Mouse (Mus musculus) left cerebral cortex, adult 9 months (tissue): ENCODE results near the gene Fnbp1.

ENCODE experiments used
- DNase-seq, 2 experiments: peaks; one replicate each; pipeline ENCODE4 v3.0.0; 2022; ENCODE audit warnings: low spot score in 2 of 2

Gene Fnbp1

DNA sequence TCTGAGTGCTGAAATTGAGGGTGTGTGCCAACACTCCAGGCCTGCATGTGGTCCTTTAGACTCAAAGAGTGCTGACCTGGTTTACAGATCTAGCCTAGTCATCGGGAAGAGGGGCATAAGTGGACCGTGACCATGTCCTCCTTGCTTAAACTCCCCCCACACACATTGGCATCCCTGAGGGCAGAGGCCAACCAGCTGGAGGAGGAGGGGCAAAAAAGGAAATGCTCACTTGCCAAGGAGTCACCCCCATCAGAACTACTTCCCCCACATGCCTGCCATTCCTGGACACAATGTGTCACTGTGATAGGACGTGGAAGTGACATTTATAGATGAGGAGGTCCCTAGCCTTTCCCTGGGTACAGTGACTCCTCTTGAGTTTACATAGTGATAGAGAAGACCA is 116.3 kb downstream of the Fnbp1 start:
- no peak for DNase-seq

DNA sequence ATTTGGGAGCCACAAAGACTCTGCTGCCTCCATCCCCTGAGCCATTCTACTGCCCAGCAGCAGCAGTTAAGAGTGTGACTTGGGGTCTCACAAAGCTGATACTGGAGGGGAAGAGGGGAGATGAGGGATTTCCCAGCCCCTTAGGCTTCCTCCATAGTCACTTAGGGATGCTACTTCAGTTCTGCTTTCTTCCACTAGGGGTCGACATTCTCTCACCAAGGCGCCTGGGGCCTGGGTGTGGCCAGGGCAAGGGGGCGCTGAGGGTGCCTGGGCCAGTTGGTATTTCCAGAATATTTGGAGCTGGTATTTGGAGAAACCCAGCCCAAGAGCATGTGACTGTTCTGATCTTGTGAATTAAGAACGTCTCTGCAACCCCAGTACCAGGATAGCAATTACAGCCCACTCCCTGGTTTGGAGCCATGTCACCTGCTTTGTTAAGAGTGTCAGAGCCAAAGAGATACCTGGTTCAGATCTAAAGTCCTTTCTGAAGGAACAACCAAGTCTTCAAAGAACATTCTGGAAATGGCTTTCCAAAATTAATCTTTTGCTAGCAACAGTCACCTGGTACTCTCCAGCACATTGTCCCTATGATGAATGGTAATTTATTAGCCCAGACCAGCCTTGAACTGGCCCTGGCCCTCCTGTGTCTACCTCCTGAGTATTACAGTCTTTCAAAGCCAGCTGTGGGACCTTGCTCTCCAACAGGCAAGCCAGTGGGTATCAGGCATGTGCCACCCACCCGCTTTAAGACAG is 117.0 kb downstream of the Fnbp1 start:
- peak; percentile 42 to 70 for DNase-seq

DNA sequence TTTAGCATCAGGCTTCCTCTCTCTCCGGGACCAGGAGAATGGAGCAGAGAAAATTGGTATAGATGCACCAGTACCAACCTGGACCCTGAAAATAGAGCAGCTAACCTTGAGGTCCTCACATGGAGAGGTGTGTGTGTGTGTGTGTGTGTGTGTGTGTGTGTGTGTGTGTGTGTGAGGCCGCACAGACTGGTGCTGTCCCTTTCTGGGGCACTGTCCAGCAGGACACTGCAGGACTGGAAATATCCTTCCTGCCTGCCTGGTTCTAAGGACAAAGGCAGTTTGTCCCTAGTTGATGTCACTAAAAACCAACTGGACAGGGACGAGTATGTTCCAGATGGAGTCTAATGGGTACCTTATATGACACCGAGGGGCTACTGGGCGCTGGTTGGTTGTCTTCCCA is 117.9 kb downstream of the Fnbp1 start:
- DNase-seq, result no peak

DNA sequence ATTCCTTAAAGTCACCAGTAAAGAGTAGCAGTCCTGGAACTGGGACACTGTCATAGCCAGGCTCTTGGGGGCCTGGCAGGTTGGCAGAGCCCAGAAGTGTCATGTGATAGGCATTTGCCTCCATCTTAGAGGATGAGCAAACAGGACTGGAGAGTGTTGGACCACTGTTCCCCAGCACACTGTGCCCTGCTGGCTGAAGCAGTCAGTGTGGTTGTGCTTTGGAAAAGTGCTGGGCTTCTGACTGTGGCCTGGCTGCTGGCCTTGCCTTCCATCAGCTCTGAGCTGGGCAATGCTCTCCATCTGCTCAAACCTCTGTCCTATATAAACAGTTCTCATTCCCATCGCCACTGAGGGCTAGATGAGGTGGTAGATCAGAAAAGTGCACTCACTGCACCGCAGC is 121.6 kb downstream of the Fnbp1 start:
- no peak for DNase-seq

DNA sequence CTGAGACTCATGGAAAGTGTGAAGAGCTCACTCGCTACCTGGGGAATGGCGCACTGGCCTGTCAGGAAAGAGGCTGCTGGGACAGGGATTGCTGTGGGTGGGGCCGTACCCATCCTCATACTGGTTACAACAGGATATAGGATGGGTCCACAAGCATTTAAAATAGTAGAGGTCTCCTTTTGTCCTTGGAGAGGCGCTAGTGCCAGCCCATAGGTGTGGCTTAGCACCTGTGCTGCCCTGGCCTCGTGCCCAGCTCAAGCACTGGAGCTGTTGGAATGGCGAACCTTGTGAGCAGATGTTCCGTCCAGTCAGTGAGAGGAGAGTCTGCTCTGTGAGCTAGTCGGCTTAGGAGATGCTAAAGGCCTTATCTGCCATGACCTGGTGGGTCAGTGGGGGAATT is 122.8 kb downstream of the Fnbp1 start:
- DNase-seq, result no peak

DNA sequence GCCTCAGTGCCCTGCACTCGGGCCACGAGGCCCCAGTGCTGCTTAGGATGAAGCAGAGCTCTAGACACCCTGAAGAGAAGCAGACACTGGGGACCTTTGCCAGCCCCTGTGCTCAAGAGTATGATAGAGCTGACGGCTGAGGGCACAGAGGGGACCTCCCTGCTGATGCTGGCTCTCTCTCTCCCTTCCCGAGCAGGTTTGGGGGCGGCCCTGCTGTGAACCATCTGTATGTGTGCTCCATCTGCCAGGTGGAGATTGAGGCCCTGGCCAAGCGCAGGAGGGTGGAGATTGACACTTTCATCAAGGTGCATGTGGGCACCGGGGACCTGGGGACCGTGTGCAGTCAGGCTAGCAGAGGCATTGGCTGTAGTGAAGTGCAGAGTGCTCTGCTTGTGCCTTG is 123.3 kb downstream of the Fnbp1 start:
- no peak for DNase-seq

DNA sequence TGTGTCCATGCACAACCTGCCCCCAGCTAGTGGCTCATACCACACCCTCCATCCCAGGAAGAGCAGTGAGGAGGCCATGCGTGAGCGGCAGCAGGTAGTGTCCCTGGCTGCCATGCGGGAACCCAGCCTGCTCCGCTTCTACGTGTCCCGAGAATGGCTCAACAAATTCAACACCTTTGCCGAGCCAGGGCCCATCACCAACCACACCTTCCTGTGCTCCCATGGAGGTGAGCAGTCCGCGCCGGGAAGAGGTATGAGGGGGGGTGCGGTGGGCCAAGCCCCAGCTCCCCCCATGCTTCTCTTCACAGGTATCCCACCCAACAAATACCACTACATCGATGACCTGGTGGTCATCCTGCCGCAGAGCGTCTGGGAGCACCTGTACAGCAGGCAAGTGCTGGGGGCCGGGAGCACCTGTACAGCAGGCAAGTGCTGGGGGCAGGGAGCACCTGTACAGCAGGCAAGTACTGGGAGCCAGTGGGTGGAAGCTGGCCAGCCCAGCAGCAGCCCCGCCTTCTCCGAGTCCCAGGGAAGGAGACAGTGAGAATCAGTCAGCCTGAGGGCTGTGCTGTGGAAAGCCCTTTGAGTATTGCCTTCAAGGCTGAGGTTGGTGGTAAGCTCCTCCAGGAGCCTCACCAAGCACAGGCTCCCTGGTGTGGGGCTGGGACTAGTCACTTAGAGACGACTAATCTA is 124.0 kb downstream of the Fnbp1 start:
- DNase-seq, result no peak

DNA sequence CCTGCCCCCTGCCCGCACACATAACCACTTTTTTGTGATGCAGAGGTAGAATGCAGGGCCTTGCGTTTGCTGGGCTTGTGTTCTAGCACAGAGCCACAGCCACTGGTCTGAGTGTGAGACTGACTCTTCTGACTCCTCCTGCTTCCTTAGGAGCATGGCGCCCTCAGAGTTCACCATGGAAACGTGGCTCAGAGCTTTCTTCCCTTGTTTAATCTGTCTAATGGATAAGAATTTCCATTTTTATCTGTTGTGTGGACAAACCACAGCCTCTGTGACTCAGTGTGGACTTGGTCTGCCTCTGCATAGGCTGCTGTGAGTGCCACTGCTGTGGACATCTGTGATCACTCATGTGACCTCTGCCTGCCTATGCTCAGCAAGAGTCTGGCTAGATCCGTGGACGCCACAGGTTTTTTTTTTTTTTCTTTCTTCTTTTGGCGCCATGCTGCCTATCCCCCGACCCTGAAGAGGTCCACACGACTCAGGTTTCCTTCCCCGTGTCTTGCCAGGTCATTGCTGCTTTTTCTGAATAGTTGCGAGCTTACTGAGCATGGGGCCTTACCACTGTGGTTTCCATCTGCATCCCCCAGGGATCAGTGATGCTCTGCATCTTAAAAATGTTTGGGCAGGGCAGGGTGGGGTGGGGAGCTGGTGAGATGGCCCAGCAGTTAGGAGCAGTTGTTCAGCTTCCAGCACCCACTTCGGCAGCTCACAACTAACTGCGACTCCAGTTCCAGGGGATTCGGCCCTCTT is 128.3 kb downstream of the Fnbp1 start:
- DNase-seq, result no peak

DNA sequence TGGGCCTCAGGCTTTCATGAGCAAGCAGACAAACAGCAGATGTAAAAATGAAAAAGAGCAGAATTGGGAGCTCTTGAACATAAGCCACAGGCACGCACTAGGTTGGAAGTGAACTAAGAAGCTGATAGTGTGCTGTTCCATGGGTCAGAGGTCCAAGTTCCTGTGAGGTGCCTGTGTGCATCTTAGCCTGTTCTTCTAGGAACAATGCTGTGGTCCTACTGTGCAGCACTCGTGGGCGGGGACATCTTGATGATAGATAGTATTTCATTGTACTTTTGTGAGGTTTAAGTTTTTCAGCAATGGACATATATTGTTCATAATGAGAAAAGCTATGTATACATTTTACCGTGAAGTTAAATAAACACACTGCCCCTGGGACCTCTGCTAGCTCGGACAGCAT is 134.6 kb downstream of the Fnbp1 start:
- DNase-seq, result no peak

DNA sequence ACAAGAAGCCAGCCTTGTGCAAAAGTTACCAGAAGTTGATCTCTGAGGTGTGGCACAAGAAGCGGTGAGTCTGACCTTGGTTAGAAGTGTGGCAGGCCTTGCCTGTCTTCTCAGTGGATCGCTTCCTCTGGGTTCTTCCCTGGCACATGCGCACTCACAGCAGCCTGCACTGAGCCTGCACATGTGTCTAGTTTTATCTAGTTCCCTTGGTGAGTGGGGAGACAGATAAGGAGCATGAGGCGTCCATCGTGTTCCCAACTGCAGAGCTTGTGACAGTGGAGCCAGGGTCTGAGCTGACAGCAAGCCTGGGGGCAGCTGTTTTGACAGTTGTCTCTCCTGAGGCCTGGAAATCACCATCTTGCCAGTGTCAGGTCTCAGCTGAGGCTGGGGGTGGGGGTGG is 135.4 kb downstream of the Fnbp1 start:
- no peak for DNase-seq

DNA sequence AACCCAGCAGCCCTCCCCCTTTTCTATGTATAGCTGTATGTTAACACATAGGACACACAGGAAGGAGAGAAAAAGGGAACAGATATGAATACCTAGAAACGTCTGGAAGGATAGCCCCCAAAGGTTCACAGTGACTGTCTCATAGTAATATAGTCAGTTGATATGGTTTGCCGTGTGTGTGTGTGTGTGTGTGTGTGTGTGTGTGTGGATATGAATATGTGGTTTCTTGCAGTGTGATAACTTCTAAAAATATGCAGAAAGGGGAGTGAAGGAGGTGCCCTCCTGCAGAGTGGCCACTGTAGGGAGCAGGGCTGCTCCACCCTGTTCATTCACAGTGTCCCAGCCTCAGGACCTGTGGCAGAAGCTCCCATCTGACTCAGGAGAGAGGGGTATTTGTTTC is 136.4 kb downstream of the Fnbp1 start:
- DNase-seq, result no peak

DNA sequence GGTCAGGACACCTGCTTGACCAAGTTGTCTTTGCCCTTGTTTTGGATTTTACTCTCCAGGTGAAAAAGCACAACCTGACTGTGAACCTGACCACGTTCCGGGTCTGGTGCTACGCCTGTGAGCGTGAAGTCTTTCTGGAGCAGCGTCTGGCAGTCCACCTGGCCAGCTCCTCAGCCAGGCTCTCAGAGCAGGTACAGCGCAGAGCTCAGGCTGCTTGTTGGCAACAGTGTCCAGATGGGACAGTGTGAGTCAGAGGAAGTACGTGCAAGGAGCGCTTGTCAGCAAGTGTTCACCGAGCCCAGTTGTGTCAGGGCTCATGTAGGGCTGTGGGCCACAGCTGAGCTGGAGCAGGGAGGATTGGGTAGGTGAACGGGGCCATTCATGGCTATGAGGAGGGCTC is 139.0 kb downstream of the Fnbp1 start:
- DNase-seq, result peak in 1 of 2 experiments; percentile 34

DNA sequence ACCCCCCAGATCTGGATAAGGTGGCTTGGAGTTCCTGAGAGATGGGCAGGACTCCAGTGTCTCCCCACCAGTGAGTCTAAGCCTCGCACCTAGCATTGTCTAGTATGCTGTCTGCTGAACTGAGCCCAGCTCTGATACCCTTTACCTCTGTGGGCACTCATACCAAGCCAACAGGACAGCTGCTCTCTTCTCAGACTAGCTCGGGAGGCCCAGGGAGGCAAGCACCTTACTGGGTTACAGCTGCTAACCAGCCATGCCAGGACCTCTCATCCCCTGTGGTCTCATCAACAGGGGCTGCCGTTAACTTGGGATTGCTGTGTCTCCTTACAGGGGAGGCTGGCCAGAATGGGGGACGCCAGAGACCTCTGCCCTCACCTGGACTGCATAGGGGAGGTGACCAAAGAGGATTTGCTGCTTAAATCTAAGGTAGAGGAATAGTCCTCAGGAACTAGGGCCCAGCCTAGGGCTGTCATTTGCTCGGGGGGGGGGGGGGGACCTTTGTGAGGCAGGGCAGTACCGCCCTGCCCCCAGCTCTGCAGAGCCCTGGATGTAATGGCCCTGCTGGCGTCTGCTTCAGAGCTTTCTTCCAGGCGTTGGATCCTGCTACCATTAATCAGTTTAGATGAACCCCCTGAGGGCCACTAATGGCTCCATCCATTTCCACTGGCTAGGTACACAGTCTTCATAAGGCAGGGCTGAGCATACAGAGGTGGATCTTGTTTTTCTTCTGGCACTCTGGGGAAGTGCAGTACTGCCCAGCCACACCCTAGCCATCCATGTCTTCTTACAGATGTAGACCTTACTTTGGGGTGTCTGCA is 143.2 kb downstream of the Fnbp1 start:
- no peak for DNase-seq

DNA sequence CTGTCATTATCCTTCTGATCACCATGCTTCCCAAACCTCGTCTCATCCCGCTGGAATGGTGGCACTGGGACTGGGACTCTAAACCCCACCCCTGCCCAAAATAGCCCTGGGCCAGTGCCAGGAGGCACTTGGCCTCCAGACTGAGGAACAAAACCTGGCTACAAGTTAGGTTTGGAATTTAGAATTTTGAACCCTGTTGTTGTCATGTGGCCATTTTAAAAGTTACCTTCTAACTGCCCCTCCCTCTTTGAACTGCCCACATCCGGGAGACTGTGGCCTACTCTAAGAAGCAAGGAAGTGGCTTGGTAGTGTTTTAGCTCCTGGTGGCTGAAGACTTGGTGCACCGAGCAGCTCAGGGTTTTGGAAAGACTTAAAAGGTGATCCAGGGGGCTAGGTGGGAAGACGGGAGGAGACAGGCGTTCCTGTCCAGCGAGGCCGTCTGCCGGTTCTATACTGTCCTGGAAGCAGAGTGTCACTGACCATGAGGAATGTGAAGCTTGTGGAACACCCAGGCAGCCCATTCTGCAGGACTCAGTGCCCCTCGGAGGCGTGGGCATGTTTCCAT is 146.3 kb downstream of the Fnbp1 start:
- no peak for DNase-seq

DNA sequence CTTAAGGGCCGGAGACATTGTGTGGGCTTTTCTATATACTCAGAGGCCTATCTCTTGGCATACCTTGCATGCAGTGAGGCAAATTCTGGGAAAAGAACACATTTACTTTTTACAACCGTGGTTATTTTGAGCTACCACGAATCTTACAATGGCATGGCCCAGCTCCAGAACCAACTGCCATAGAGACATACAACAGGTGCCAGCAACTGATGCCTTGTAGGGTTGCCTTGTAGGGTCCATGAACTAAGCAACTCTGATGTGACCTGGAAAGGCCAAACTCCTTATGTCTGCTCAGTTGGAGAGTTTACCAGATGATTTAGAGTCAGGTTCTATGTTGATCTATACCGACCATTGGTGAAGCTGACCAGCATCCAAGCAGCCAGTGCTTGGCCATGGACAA is 147.0 kb downstream of the Fnbp1 start:
- no peak for DNase-seq

DNA sequence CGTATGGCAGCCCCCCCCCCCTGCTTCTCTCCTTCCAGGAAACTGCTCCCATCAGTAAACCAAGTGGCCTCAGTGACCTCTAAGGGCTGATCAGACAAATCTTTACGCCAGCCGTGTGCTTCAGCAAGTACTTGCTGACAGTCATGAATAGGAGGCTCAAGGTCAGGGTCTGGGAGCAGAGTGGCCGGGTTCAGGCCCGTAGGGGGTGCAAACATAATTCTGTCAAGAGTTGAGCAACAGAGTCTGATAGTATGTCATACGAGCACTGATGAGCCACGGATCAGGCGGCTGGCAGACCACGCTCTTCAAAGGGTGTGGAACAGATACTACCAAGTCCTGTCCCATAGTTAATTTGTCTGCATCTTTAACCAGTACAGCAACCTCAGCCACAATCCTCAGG is 151.6 kb downstream of the Fnbp1 start:
- no peak for DNase-seq

DNA sequence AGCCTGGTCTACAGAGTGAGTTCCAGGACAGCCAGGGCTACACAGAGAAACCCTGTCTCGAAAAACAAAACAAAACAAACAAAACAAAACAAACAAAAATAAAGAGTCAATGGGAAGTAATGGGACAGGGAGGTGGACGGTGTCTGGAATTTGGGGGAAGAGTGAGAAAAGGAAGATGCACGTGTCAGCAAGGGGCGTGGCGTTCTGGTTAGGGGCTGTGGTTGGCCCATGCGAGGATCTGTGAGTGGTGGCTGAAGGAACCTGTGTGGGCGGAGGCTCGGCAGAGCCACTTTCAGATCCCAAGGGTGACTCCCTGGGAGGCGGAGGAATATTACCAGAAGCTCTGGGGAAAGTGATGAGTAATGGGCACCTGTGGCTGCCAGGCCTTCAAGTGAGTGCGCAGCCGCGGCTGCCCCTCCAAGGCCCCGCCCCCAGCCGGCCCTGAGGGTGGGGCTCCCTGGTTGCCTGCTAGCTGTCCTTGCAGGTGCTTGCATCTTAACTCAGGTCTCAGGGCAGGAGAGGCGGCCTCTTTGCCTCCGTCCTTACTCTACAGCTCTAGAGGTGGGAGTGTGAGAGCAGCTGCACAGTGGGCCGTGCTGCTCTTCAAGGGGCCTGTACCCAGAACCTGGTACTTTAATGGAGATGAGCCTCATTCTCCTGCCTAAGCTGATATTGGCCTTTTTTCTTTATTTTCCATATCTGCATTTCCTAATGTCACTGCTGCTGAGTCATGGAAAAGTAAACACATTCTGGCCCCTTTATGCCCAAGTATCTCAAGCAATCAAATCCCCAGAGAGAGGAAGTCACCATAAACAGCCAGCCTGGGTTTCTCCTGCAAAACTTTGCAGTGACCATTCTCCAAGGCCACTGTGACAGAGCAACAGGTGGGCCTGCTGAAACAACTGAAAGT is 156.4 kb downstream of the Fnbp1 start:
- DNase-seq, result peak in 1 of 2 experiments; percentile 34

DNA sequence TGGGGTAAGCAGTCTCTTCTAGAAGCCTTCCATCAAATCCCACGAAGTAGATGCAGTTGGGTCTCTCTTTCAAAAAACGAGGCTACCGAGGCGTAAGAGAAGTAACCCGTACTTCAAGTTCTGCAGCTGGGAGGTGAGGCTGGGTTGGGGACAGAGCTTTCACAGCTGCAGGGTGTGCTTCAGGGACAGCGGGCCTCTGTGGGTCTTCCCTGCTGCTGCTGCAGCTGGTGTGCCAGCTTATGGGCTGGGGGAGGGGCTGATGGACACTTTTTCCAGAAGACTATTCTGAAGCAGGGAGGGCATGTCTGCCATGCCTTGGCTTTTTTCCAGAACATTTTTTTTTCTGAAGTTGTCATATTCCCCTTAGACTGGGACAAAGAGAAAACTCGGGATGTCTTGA is 158.8 kb downstream of the Fnbp1 start:
- no peak for DNase-seq

DNA sequence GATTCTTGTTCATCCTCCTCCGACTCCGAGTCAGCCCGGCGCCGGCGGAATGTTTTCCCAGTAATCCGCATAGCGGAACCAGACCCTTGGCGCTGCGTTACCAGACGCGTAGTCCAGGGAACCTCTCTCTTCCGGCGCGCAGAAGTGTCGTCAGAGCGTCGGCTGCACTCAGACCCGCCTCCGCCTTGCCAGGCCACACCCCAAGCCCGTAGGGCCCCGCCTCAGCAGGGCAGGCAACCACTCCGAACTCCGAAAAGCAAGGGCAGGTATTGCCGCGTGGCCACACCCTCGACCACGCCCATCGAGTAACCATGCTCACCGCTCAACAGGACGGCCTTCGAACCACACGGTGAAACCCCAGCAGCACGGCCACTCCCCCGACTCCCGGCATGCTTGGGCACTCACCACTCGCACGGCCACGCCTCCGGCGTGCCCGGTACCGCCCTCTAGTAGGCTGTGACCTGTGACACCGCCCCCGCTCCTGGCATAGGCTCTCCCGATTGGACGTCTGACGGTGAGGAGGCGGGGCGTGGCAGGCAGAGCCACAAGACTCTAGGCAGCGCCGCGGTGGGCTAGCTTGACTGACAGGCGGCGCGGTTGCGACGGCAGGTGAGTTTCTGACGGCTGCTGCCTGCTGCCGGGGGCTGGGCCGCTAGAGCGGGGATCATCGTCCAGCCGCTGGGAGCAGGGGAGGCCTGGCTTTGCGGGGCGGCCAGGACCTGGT is 159.9 kb downstream of the Fnbp1 start, which contains the start of the genes BC005624 and Usp20:
Gene BC005624, minus strand, starts transcription at position 412 of the 724 bp plus-strand sequence.
Gene Usp20, plus strand, starts transcription at position 490 of the 724 bp plus-strand sequence.
- peak; percentile 99 for DNase-seq
